Mouse (Mus musculus) C2C12 (cell line): ENCODE data around the gene Rock2. TPM values are rescaled to one million over a fixed set of nuclear protein-coding genes. Genes with fewer than 3 reads are reported as not detected.

ENCODE experiments used
- H3K27me3 ChIP-seq: one replicate; pipeline ENCODE4 v1.6.1; 2011; ENCODE audit not compliant: control insufficient read depth, insufficient read depth, insufficient read length
- H3K36me3 ChIP-seq: one replicate; pipeline ENCODE4 v1.6.1; 2011; ENCODE audit not compliant: control insufficient read depth, insufficient read depth
- H3K4me3 ChIP-seq: one replicate; pipeline ENCODE4 v1.5.1; 2011; ENCODE audit warnings: mild to moderate bottlenecking, control low read depth; ENCODE audit not compliant: poor library complexity, insufficient read depth, severe bottlenecking
- H3K79me2 ChIP-seq: one replicate; pipeline ENCODE4 v1.6.1; 2011; ENCODE audit not compliant: control insufficient read depth, insufficient read depth
- H3K79me3 ChIP-seq: one replicate; pipeline ENCODE4 v1.6.1; 2011; ENCODE audit warnings: low read depth, control low read depth
- H3ac ChIP-seq: one replicate; pipeline ENCODE3; 2011; ENCODE audit warnings: low read depth; ENCODE audit not compliant: control insufficient read depth, insufficient read length
- CEBPB ChIP-seq: IDR thresholded peaks from one replicate; pipeline ENCODE4 v1.6.1; 2011; ENCODE audit warnings: low read depth, mild to moderate bottlenecking, control low read depth, moderate library complexity
- CTCF ChIP-seq: IDR thresholded peaks from one replicate; pipeline ENCODE4 v1.5.1; 2011; ENCODE audit not compliant: control insufficient read depth, insufficient read depth, insufficient read length
- FOSL1 ChIP-seq: IDR thresholded peaks from one replicate; pipeline ENCODE4 v1.8.0; 2011; ENCODE audit warnings: mild to moderate bottlenecking, low read length; ENCODE audit not compliant: poor library complexity, insufficient read depth, severe bottlenecking
- MAX ChIP-seq: IDR thresholded peaks from one replicate; pipeline ENCODE4 v1.6.1; 2011; ENCODE audit warnings: mild to moderate bottlenecking, control low read depth
- MYOD1 ChIP-seq: IDR thresholded peaks from one replicate; pipeline ENCODE4 v1.6.1; 2011; ENCODE audit warnings: low read depth; ENCODE audit not compliant: control insufficient read depth, insufficient read length
- MYOG ChIP-seq: IDR thresholded peaks from one replicate; pipeline ENCODE4 v1.6.1; 2011; ENCODE audit not compliant: control insufficient read depth, insufficient read length; ENCODE audit errors: extremely low read depth
- USF1 ChIP-seq: IDR thresholded peaks from one replicate; pipeline ENCODE4 v1.6.1; 2011; ENCODE audit warnings: low read depth, mild to moderate bottlenecking, control low read depth, moderate library complexity
- polyA plus RNA-seq: library from polyadenylated mRNA; unstranded; fragments of >200 nt; fragmentation: generic; extraction: Trizol; gene quantifications from one replicate; pipeline ENCODE4 v1.2.1, GENCODE M21; 2012; ENCODE audit warnings: missing spikeins

Gene Rock2
- polyA plus RNA-seq, 1 experiment: 15.9 TPM

DNA sequence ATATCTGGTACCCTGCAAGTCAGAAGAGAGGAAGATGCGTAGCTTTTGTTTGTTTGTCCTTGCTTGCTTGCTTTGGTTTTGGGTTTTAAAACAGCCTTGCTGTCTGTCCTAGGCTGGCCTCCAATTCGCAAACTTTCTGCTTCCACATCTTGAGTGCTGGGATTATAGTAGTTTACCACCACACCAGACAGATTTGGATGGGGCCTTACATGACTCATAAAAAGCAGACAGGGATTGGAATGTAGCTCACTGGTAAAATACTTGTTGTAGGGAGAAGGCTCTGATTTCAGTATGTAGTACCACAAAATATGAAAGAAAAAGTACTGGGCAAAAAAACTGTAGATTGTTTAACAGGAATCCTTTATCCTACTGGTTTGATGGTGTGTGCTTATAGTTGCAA lies 72.1 kb downstream of the Rock2 start:
- H3ac ChIP-seq: no peak overlapping the region
- H3K4me3 ChIP-seq: no peak overlapping the region
- peaks cover 83% of the 10 kb centered on the region for H3K36me3 ChIP-seq
- H3K27me3 ChIP-seq: no peaks in the 10 kb centered on the region
- no peaks in the 10 kb centered on the region for H3K79me3 ChIP-seq
- H3K79me2 ChIP-seq: no peaks in the 10 kb centered on the region
- no peak for TF ChIP-seq MYOD1

- H3K4me3 ChIP-seq: no peak overlapping the region
- peaks cover 1% of the 10 kb centered on the region for H3K79me3 ChIP-seq
- no peaks in the 10 kb centered on the region for H3K27me3 ChIP-seq
- no peaks in the 10 kb centered on the region for H3K79me2 ChIP-seq
- no peak overlapping the region for H3ac ChIP-seq
- TF ChIP-seq MYOD1 (no peak), FOSL1 (no peak), CTCF (no peak), MYOG (no peak), CEBPB (no peak), USF1 (no peak), MAX (no peak)
- H3K36me3 ChIP-seq: peaks cover 90% of the 10 kb centered on the region
Measured at GRCm38 (mm10) chr12:16977120-16977519, 82.4 kb downstream of the Rock2 start.

- H3K27me3 ChIP-seq: no peaks in the 10 kb centered on the region
- H3K79me3 ChIP-seq: peaks cover 1% of the 10 kb centered on the region
- H3K4me3 ChIP-seq: no peak overlapping the region
- TF ChIP-seq USF1 (no peak), FOSL1 (no peak), MAX (no peak), CEBPB (no peak), MYOD1 (no peak)
- no peak overlapping the region for H3ac ChIP-seq
- H3K36me3 ChIP-seq: peaks cover 82% of the 10 kb centered on the region
- peaks cover 5% of the 10 kb centered on the region for H3K79me2 ChIP-seq
Measured at GRCm38 (mm10) chr12:16985778-16986177, 91.1 kb downstream of the Rock2 start.

DNA sequence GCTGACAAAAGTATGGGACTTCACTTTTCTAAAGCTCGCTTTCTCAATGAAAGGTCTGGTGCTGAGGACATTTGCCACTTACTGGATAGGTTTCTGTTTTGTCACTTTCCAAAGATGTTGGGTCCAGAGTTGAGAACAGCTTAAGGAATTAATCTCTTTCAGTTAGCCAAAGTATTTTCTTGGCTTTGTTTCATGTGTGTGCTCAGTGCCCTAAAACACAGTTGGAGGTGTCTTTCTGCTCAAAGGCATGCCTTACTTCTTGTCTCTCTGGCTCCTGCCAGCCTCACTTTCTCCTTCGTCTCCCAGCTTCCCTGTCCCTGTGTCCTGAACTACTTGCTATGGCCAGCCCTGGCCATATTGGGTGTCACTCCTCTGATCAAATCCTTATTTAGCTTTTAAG lies 96.7 kb downstream of the Rock2 start:
- no peak overlapping the region for H3ac ChIP-seq

GRCm38 (mm10) chr12:16992355-16992754 lies 97.7 kb downstream of the Rock2 start:
- peaks cover 83% of the 10 kb centered on the region for H3K36me3 ChIP-seq
- no peak overlapping the region for H3K4me3 ChIP-seq
- TF ChIP-seq USF1 (no peak), MAX (no peak), CTCF (no peak), CEBPB (no peak), MYOD1 (no peak), FOSL1 (no peak), MYOG (no peak)
- no peak overlapping the region for H3ac ChIP-seq
- H3K79me3 ChIP-seq: no peaks in the 10 kb centered on the region
- no peaks in the 10 kb centered on the region for H3K27me3 ChIP-seq
- H3K79me2 ChIP-seq: no peaks in the 10 kb centered on the region

More for the DNA sequence above, 96.7 kb downstream of the Rock2 start:
- Histone ChIP-seq H3K79me2 (no peaks in the 10 kb centered on the region), H3K4me3 (no peak overlapping the region), H3K27me3 (no peaks in the 10 kb centered on the region), H3K79me3 (no peaks in the 10 kb centered on the region), H3K36me3 (peaks cover 81% of the 10 kb centered on the region)
- TF ChIP-seq MYOD1: no peak
- no peak for TF ChIP-seq FOSL1
- TF ChIP-seq USF1: no peak
- no peak for TF ChIP-seq MAX
- no peak for TF ChIP-seq CEBPB
- no peak for TF ChIP-seq CTCF
- TF ChIP-seq MYOG: no peak

- Histone ChIP-seq H3K27me3 (no peaks in the 10 kb centered on the region), H3K36me3 (peaks cover 74% of the 10 kb centered on the region), H3K79me3 (no peaks in the 10 kb centered on the region), H3K79me2 (peaks cover 16% of the 10 kb centered on the region), H3K4me3 (no peak overlapping the region), H3ac (no peak overlapping the region)
- TF ChIP-seq MYOD1: no peak
- no peak for TF ChIP-seq CTCF
- no peak for TF ChIP-seq USF1
- no peak for TF ChIP-seq MYOG
Measured at GRCm38 (mm10) chr12:16994291-16994690, 99.6 kb downstream of the Rock2 start.
